Mouse (Mus musculus): ENCODE measurements around the gene Gm20388.
A peak's percentile ranks its signal among the peaks of the same experiment; 100 is the strongest.

Gm20388 gene

GRCm38 (mm10) chr8:120089511-120089910, 178.9 kb downstream of the Gm20388 start:
- DNase-seq (ENCODE audit: low spot score): no peak

DNA sequence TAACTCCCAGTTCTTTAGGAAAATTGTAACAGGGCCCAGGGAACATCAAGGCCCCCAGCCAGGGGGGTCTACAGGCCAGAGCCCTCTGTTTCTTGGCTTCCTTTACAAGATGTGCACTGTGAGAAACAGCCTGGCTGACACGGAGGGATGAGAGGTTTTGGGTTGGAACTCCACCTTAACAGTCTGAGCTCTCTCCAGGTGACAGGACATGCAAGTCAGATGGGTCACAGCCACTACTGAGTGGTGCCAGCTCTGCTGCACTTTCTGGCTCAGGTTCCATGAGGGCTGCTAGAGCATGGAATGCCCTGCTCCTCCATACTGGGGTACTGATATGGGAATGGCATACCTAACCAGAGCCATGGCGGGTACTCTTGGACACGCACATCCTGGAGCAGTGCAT, 180.4 kb downstream of the Gm20388 start:
- DNase-seq (ENCODE audit: low spot score): no peak

DNA sequence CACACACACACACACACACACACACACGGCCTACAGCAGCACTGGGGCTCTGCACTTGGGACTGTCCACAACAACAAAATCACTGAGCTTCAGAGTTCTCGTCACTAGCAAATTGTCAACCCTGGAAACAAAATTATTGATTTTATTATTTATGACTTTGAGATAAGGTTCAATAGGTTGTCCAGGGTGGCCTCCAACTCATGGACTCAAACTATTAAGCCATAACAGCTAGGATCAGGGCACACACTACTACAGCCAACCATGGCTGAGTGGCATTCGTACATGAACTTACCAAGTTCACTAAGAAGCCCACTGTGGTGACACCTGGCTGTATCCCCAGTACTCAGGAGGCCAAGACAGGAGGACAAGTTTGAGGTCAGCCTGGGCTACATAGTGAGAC, 182.5 kb downstream of the Gm20388 start:
- no peak for DNase-seq (ENCODE audit: low spot score)

DNA sequence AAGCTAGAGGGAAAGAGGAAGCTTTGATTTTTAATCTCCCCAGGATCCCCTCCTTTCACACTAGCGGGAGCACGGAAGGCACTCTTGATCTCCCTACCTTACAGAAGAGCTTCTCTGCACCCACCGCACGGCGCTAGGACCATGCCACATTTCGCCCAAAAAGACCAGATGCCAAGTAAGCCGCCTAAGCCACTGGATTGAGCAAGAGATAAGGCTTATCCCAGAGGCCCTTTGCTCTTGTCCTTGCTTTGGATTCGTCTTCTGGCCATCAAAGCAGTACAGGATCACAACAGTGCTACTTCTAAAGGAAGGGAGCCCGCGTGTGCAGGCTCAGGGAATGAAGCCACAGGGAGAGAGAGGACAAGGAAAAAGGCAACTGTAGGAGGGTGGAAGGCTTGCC, 184.2 kb downstream of the Gm20388 start:
- no peak for DNase-seq (ENCODE audit: low spot score)

DNA sequence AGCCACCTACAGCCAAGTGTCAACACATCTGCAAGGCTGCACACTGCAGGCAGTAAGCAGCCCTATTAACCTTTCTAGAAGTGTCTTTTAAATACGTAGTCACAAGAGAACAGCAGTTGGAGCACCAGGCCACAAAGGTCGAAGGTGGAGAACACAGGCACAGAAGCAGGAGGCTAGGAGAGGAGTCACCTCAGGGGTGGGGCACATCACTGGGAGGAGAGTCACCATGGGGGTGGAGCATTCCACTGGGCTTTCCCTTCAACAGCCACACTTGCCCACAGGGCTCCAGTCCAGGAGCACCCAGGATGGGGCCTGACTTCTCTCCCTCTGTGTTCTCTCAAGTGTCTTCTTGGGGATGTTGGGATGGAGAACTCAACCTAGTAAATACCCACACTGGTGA, 185.8 kb downstream of the Gm20388 start:
- no peak for DNase-seq (ENCODE audit: low spot score)

- no peak for DNase-seq (ENCODE audit: low spot score)
Measured at GRCm38 (mm10) chr8:120100388-120101067, 189.9 kb downstream of the Gm20388 start.

GRCm38 (mm10) chr8:120101068-120101972, 190.7 kb downstream of the Gm20388 start, which contains the start of gene Zdhhc7:
Zdhhc7 (minus strand) TSS chr8:120101482.
- DNase-seq (ENCODE audit: low spot score): peak; percentile 72

DNA sequence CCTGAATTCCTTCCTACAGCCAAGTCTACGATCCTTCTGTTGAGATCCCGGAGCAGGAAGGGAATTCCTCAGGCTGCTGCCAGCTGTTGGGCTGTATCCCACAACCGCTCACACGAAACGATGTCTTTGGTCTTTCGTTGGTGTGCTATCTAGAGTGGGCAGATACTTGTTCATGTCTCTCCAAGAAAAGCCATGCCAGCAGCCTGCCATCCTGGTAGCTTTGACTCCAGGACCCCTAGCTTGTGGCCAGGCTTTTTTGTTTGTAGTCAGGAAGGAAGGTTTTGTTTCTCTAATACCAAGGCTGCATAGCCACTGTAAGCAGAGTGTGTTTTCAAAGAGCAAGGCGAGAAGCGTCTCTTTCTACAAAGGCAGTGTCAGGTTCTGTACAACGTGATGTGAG, 193.3 kb downstream of the Gm20388 start:
- no peak for DNase-seq (ENCODE audit: low spot score)

DNA sequence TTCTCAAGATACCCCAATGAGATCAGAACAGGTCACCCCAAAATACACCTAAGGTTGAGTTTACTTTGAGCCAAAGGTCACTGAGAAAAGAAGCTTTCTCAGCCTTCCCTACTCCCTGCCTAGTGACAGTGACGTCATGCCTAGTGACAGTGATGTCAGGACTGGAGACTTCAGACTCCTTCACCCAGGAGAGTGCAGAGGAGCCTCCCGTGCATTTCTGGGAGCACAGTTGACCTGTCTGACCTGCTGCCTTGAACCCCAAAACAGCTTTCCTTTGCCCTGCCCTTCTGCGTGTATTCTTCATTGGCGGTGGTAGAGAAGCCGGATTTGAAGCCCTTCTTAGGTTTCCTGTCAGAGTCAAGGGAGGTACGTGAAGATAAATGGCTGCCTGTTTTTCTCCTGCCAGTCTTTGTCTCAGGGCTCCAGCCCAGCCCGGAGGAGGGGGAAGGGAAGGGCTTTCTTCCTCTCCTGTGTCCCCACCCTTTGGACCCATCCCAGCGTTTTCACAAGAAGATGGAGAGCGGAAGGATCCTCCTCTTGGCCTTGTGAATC, 194.2 kb downstream of the Gm20388 start:
- DNase-seq (ENCODE audit: low spot score): peak; percentile 60

GRCm38 (mm10) chr8:120109149-120109548, 198.5 kb downstream of the Gm20388 start:
- no peak for DNase-seq (ENCODE audit: low spot score)

- DNase-seq (ENCODE audit: low spot score): no peak
Measured at GRCm38 (mm10) chr8:120110966-120111365, 200.3 kb downstream of the Gm20388 start.

- no peak for DNase-seq (ENCODE audit: low spot score)
Measured at GRCm38 (mm10) chr8:120111382-120111781, 200.7 kb downstream of the Gm20388 start.

DNA sequence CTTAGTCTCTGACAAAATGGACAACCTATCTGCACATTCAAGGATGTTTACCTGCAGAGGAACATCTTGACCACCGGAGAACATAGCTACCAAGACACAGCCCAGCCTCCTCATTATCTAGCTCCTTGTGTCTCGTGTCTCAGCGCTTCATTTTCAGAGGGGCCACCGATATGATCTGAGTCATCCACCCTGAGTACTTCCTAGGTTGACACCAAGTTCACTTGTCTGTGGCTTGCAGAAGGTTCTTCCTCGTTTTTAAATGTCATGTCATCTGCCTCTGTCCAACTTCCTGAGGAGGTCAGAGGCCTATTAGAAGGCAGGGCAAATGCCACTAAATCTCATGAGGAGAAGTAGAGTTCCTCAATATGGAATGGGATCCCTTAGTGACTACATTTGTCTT, 201.9 kb downstream of the Gm20388 start:
- no peak for DNase-seq (ENCODE audit: low spot score)

DNA sequence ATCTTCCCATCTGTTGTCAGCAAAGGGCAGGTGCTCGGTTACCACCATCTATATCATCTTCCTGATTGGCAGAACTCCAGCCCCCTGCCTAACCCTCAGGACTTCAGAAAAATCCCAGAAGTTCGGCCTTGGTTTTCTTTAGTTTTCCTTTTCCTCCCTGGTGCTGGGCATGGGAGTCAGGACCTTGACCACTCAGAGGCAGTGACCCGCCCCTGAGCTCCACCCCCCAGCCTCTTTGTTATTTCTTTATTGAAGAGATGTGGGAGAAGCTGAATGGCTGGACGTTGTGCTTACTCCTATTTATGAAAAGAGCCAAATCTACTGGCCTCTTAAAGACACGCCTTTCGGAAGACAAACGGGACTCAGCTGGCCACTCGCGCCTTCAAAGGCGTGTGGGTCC, 202.7 kb downstream of the Gm20388 start:
- DNase-seq (ENCODE audit: low spot score): no peak

GRCm38 (mm10) chr8:120113758-120114255, 203.2 kb downstream of the Gm20388 start, which contains the start of gene 6430548M08Rik:
6430548M08Rik (plus strand) TSS chr8:120114152.
- peak; percentile 99 for DNase-seq (ENCODE audit: low spot score)

DNA sequence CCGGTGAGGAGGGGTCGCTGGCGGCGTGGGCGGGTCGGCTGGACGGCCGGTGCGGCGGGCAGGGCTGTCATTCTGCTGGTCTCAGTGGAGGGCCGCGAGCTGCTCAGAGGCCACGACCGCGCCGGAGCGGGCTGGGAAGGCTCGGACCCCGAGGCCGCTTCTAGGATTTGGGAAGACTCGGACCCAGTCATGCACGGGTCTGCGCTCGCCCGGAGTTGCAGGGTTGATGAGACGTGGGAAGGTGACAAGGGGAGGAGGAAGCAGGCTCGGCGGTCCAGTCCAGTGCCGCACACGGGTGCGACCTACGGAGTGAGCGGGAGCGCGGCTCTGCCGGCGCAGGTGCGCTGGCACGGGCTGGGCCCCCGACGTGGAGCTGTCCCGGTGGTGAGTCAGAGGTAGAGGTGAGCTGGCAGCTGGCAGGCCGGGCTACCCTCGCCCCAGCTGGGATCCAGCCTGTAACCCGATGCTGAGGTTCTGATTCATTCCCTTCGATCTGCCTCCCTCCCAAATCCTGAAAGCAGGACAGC, 203.7 kb downstream of the Gm20388 start:
- DNase-seq (ENCODE audit: low spot score): peak; percentile 29

- DNase-seq (ENCODE audit: low spot score): no peak
Measured at GRCm38 (mm10) chr8:120116600-120116999, 206.0 kb downstream of the Gm20388 start.

GRCm38 (mm10) chr8:120118162-120118561, 207.5 kb downstream of the Gm20388 start:
- no peak for DNase-seq (ENCODE audit: low spot score)

DNA sequence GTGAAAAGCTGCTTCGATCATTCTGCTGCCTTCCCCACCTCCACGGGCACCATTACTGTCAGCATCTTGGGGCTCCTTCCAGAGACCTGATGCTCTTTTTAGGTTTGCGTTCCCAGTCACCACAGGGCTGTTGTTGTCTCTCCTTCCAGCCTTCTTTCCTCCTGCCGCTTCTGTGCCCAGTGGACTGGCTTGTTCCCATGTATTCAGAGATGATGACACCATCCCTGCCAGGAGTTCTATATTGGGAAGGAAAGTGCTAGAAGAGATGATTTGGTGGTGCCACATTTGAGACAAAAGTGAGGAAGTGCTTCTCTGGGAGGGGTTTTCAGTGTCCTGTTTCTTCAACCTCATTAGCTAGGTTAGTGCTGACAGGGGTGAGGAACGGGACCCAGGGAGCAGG, 208.2 kb downstream of the Gm20388 start:
- DNase-seq (ENCODE audit: low spot score): no peak

DNA sequence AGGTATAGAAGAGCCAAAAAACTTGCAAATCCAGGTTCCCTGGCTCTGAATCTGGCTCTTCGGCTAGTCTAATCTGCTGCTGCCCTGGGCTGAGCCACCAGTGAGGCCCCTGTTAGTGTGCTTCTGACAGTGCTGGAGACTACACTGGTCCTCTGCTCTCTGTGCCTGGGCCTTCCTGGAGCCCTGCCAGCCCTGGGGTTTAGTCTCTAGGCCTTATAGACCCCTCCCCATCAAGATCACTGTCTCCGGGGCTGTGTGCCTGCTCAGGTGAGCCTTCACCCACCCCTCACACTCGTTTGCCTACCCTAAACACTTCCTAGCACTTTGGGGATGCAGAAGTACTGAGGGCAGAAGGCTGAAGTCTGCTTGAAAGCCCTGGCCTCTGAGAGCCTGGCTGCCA, 208.8 kb downstream of the Gm20388 start:
- no peak for DNase-seq (ENCODE audit: low spot score)

GRCm38 (mm10) chr8:120119931-120120330, 209.3 kb downstream of the Gm20388 start:
- no peak for DNase-seq (ENCODE audit: low spot score)

DNA sequence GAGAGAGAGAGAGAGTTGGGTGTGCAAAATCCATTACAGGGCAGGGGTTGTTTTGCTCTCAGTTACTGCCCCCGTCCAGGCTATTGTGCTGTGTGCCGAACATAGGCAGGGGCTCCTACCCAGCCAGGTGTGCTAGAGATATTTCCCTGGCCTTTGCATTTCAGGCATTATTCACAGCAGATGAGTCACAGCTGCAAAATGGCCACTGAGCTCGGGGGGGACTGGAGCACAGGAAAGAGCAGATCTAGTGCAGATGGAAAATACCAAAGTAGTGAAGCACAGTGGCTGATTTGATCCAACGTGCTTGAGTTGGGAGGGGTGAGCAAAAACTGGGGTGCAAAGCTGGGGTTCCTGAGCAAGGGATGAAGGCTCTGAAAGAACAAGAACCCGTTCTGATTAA, 210.3 kb downstream of the Gm20388 start:
- no peak for DNase-seq (ENCODE audit: low spot score)

All from urinary bladder, postnatal 25 days (tissue).